Mouse (Mus musculus) layer of hippocampus, postnatal 25 days (tissue): ENCODE data around the gene Coro1b. TPM values are rescaled to one million over a fixed set of nuclear protein-coding genes. Genes with fewer than 3 reads are reported as not detected.
A peak's percentile ranks its signal among the peaks of the same experiment; 100 is the strongest.
"Not testable (repeated sequence)": the region's sequence is repeated elsewhere in the genome, so short reads cannot be mapped to it uniquely, and the experiment has no call there.

Source experiments
- DNase-seq, 2 experiments: peaks; one replicate each; pipeline ENCODE4 v3.0.0; 2022; ENCODE audit warnings: mixed read lengths in 2 of 2, low spot score in 1 of 2; ENCODE audit errors: extremely low spot score in 1 of 2
- total RNA-seq, 2 experiments: library from RNA; stranded (reverse); gene quantifications; 2 replicates each; pipeline ENCODE4 v1.2.3; 2021

Gene Coro1b
- total RNA-seq, 2 experiments from 2014 or later: 87.3 to 89.5 TPM

GRCm38 (mm10) chr19:4119716-4120487, 28.5 kb upstream of the Coro1b start:
- DNase-seq: no peak

DNA sequence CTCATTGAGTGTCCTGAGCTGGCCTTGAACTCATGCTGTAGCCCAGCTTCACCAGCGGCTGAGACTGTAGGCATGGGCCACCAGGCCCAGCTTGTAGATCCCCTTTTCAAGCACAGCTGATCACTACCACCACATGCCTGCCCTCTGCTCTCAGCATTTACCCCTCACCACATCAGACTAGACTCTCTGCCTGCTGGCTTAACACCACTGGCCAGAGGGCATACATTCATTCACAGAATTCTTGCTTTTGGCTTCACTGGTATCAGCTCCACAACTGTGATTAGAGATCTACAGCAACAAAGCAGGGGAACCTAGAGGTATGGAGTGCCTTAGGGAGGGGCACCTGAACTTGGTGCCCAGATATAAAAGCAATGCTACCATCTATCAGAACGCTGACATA, 27.9 kb upstream of the Coro1b start:
- no peak for DNase-seq

DNA sequence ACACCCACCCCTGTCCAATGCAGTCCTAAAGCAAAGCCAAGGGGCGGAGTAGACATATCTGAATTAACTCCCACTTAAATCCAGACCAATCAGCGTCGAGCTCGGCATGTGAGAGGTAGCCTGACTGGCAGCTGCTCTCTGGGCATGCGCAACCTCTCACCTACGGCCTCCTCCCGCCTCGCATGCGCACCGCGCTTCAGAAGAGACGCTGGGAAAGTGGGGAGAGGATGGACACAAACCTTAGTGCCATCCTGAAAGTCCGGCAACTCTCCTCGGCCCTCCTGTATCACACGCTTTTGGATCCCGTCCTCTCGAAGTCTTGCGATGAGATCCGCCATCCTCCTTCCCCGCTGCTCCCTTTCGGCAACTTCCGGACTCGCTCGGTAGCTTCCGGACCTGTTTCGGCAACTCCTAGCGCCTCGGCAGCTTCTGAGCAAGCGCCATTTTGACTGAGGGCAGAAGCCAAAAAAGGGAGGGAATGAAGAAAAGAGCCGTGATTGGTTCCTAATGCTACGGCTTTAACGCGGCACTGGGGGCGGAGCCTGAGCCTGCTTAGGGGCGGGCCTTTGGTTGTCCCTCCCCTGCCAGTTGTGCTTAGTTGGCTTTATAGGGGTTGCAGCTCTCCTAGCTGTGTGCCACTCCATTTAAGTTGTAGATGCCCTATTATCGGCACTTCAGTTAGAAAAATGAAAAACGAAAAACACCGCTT, 27.2 kb upstream of the Coro1b start:
- DNase-seq: peak; percentile 96 to 98

DNA sequence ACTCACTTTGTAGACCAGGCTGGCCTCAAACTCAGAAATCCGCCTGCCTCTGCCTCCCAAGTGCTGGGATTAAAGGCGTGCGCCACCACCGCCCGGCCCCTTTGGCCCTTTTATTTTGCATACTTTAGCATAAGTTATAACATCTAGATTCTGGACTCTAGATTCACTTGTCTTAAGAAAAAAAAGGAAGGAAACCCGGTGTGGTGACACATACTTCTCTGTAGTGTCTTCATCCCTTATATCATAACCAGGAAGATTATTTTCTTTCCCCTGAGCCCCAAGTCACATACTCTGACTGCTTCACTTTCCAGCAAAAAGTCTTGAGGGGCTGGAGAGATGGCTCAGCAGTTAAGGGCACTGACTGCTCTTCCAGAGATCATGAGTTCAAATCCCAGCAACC, 26.5 kb upstream of the Coro1b start:
- DNase-seq: not testable (repeated sequence)

DNA sequence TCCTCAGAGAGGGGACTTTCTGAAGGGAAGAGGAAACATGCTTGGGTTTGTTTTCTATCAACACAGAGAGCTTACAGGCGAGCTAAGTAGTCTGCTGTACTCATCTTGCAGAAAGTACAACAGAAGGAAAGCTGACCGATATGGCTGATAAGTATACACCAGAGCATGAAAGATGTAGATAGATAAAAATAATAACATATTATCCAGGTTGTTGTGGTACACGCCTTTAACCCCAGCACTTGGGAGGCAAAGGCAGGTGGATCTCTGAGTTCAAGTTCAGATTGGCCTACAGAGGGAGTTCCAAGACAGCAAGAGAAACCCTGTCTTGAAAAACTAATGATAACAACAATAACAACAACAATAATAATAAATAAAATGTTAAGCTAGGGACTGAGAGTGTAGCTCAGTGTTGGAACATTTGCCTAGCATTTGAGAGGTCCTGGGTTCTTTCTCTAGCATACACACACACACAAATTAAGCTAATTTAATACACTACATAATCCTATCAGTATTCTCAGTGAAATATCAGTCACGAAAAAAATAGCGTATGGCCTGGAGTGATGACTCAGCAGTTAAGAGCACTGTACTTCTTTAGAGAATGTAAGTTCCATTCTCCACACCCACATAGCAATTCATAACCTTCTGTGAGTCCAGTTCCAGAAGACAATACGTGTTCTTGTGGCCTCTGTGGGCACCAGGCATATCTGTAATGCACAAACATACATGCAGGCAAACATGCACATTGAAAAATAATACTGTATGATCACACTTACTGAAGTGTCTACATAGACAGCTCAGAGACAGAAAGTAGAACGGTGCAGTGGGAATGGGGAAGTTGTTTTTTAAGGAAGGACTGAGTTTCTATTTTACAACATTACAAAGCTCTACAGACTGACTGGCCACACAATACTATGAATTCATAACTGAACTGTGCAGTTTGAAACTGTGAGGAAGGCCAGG, 25.7 kb upstream of the Coro1b start:
- DNase-seq: no peak

DNA sequence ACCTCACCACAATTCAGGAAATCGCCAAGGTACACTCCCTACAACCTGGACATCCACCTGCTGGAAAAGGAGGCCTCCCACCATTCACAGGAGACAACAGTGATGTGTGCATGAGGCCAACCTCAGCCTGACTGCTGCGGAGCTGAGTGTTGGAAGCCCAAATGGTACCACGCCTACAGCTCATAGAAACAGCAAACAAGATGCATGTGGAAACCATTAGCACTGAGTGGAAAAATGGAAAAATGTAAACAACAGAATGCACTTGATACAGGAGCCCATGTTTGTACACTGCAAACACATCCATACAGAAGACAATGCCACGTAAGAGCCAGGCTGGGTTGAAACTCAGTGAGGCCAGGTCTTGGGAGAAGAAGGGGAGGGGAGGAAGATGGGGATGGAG, 24.0 kb upstream of the Coro1b start:
- DNase-seq: no peak

DNA sequence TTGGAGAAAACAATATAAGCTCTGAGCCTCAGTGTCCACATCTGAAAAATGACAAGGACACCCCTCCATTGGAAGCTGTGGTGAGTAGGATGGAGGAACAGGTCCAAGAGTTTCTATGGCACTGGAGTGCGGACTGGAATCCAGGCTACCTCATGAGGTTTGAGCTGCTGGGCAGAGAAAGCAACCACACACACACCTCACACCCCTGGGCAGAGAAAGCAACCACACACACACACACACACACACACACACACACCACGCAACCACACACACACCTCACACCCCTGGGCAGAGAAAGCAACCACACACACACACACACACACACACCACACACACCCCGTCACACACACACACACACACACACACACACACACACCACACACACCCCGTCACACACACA, 23.2 kb upstream of the Coro1b start:
- DNase-seq: peak in 1 of 2 experiments; percentile 23

GRCm38 (mm10) chr19:4125741-4126696, 22.4 kb upstream of the Coro1b start, which contains the start of gene Aip:
Gene Aip, minus strand, starts transcription at chr19:4125858.
- DNase-seq: peak; percentile 92

GRCm38 (mm10) chr19:4126759-4127495, 21.5 kb upstream of the Coro1b start:
- no peak for DNase-seq

GRCm38 (mm10) chr19:4129462-4129861, 19.0 kb upstream of the Coro1b start:
- DNase-seq: no peak

GRCm38 (mm10) chr19:4130106-4130505, 18.3 kb upstream of the Coro1b start:
- no peak for DNase-seq

DNA sequence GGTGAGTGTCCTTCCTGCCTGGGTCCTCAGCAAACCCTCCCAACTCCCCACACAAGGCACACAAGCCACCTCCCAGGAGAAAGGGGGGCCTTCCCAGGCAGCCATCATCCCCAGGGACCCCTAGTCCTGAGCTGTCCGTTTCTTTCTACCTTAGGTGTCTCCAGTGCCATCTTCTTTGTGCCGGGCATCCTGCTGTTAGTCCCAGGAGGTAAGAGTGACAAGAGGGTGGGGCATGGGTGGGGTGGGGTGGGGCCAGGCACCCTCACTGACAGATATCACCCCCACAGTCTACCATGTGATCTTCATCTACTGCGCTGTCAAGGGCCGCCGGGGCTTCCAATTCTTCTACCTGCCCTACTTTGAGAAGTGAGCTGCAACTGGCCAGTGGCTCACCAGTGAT, 17.3 kb upstream of the Coro1b start:
- DNase-seq: no peak

DNA sequence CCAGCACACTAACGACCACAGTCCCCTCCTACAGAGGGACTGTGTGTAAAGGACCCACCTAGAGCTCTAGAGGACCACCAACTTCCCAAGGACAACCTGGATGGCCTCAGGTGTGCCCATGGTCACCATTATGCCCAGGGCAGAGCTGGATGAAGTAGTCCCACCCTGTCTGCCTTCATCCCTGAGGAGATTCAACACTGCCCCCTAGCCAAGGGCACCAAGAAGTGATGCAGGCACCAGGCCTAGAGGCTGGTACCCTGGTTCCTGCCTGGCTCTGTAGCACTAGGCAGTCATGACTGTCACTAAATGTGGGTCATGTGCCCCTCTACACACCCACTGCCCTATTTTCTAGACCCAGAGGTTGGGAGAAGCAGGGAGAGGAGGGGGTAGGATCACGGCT, 16.7 kb upstream of the Coro1b start:
- no peak for DNase-seq

DNA sequence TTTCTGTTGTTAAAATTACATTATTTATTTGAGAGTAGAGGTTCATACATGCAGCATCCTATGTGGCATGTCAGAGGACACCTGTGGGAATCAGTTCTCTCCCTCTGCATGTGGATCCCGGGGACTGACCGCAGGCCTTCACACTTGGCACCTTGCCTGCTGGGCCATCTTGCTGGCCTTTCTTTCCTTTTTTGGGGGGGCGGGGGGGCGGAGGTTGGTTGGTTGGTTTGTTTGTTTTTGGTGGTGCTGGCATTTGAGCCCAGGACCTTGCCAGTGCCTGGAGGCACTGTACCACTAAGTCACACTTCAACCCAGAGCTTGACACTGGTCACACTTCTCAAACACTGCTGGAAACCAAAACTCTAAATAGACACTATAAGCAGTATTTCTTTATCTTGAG, 14.1 kb upstream of the Coro1b start:
- no peak for DNase-seq

GRCm38 (mm10) chr19:4135229-4135962, 13.0 kb upstream of the Coro1b start:
- DNase-seq: not testable (repeated sequence)

DNA sequence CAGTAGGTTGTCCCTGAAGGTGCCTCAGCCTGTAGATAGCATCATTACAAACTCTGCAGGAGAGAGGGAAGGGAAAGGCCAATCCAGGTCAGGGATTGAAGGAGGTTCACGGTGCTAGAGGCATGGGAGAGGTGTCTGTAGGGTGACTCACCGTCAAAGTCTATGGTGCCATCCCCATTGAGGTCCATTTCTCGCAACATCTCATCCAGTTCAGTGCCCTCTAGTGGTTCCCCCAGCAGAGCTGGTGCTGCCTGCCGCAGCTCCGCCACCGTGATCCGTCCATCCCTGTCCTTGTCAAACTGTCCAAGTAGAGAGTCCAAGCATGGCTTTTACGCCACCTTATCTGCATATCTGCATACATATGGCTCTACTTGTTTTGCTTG, 12.5 kb upstream of the Coro1b start:
- DNase-seq: not testable (repeated sequence)

DNA sequence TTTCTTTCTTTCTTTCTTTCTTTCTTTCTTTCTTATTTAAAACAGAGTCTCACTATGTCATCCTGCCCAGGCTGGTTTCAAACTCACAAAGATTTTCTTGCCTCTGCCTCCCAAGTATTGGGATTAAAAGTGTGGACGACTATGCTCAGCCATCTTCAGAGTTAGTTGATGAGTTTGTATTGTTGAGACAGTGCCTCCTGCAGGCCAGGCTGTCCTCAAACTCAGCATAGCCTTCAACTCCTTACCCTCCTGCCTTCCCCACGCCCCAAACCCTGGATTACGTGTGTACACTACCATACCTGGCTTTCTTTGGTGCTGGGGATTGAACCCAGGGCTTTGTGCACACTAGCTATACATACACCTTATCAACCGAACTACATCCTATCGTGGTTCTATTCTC, 12.0 kb upstream of the Coro1b start:
- no peak for DNase-seq

- no peak for DNase-seq
These were observed 10.5 kb upstream of the Coro1b start for GRCm38 (mm10) chr19:4137913-4138312.
